Mouse (Mus musculus) skeletal muscle tissue, postnatal 0 days (tissue): ENCODE measurements around the gene Olfr398. TPM values are rescaled to one million over a fixed set of nuclear protein-coding genes. Genes with fewer than 3 reads are reported as not detected.

Source experiments
- polyA plus RNA-seq: library from polyadenylated mRNA; unstranded; fragments of >200 nt; fragmentation: Nextera tagmentation; extraction: Ambion mirVana; gene quantifications from 2 replicates; pipeline ENCODE4 v1.2.1, GENCODE M21; 2015

The Olfr398 gene
- not detected in 2 replicates for polyA plus RNA-seq

DNA sequence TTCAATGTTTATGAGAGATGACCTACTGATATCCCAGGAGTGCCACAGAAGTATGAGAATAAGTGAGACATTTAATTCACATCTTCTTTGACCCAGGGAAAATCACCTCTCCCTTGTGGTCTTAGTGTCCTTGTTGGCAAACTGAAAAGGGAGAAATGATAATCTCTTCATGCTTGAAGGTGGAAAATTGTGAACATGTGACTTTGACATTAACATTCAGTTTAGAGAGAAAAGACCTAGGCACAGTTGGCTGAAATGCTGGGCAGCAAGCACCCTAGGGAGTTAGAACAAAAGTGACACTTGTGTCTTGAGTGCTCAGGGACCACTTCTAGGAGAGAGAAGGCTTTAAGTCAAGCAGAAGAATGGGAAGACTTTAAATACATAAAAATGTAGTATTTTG is at the start of gene Olfr398:
Gene Olfr398, minus strand, starts transcription at position 101 of the 400 bp plus-strand sequence.

DNA sequence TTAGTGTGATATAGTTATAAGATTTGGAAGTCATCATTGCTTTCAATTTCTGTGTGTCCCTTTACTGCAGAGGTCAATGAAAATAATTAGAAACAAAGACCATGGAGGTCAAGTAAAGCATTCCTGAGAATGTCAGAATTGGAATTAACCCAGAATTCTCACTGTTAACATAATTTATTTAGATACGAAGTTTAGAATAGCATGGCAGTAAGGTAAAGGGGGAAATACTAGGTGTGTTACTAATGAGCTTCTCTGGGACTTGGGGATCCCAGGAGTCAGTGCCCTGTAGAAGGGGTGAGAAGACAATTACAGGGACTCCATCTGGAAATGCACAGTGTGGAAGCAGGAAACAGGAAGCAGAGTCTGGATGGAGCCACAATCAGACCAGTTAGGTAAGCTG is 29.7 kb downstream of the Olfr398 start, which contains the start of gene Olfr397:
Gene Olfr397, plus strand, starts transcription at position 301 of the 400 bp plus-strand sequence.

DNA sequence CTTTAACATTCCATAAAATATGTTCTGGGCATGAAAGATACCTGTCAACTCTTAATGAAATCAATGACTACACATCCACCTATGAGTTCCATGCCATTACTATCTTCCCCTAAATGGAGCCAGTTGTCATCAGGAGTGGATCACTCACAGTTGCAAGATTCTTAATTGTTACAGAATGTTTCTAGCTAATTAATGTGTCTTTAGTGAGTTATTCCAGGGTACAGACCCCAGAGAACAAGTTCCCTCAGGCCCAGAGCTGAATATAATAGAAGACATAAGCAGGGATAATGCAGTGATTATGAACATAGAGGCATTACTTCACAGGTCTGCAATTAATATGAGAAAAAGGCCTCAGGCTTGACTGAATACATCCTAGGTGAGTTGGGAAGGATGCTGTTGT is 53.8 kb downstream of the Olfr398 start, which contains the start of gene Olfr23:
Gene Olfr23, plus strand, starts transcription at position 301 of the 400 bp plus-strand sequence.

Other genes with a start within 250 kb of the Olfr398 start
- not detected in 2 replicates for gene Olfr389, start 209.7 kb downstream of the Olfr398 start, polyA plus RNA-seq
- not detected in 2 replicates for gene Olfr390, start 207.4 kb downstream of the Olfr398 start, polyA plus RNA-seq
- gene Olfr391-ps, start 187.4 kb downstream of the Olfr398 start, polyA plus RNA-seq = not detected in 2 replicates
- gene Olfr392, start 173.4 kb downstream of the Olfr398 start, polyA plus RNA-seq = not detected in 2 replicates
- not detected in 2 replicates for gene Olfr393, start 139.0 kb downstream of the Olfr398 start, polyA plus RNA-seq
- not detected in 2 replicates for gene Olfr394, start 99.6 kb downstream of the Olfr398 start, polyA plus RNA-seq
- not detected in 2 replicates for gene Olfr395, start 81.1 kb downstream of the Olfr398 start, polyA plus RNA-seq
- not detected in 2 replicates for gene Olfr23, start 53.7 kb downstream of the Olfr398 start, polyA plus RNA-seq
- gene Olfr397, start 29.6 kb downstream of the Olfr398 start, polyA plus RNA-seq = not detected in 2 replicates
- not detected in 2 replicates for gene Olfr139, start 66.1 kb upstream of the Olfr398 start, polyA plus RNA-seq
- not detected in 2 replicates for gene Olfr399, start 66.2 kb upstream of the Olfr398 start, polyA plus RNA-seq
- not detected in 2 replicates for gene Zfp616, start 79.5 kb upstream of the Olfr398 start, polyA plus RNA-seq
- not detected in 2 replicates for gene Olfr401, start 123.3 kb upstream of the Olfr398 start, polyA plus RNA-seq
- not detected in 2 replicates for gene Olfr402, start 163.1 kb upstream of the Olfr398 start, polyA plus RNA-seq
- gene Olfr403, start 195.8 kb upstream of the Olfr398 start, polyA plus RNA-seq = not detected in 2 replicates
- not detected in 2 replicates for gene Olfr43, start 221.0 kb upstream of the Olfr398 start, polyA plus RNA-seq